In the genomic region with DNA sequence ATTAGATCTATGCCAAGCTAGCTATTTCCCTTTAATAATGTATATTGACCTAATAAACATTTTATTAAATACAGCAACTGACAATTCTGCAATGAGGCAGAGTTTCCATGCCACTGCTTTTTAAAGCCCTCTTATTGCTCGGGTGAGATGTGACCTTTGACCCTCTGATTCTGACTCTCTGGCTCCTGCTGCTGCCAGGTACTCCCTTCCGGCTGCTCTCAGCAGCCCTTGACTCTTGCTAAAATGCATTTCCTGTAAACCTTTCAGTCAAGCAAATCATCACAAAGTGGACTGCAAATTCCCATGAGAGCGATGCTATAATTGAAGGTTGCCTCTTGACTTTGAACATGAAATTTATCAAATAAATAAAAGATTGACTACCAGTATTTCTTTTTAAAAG, we compare ENCODE assay signal across 16 mouse cellular contexts. TPM values are rescaled to one million over a fixed set of nuclear protein-coding genes. Genes with fewer than 3 reads are reported as not detected.
A peak's percentile ranks its signal among the peaks of the same experiment; 100 is the strongest.
DNase-seq lines count a peak whose midpoint lies in the region; ATAC-seq lines count a peak whose summit lies in the region.
"Had no signal": no experiment of that assay in that cellular context is flagged by ENCODE, and none has a peak within 500 bp of the region (broad histone marks: within the 10 kb centered on the region; RNA-seq: fewer than 3 reads in every experiment).

No protein-coding gene starts in this region.

- no peaks in the 10 kb centered on the region for H3K36me3 ChIP-seq in midbrain, embryonic 13.5 days
- H3K36me3 ChIP-seq: embryonic facial prominence, embryonic 12.5 days; embryonic facial prominence, embryonic 15.5 days; forebrain, embryonic 15.5 days; hindbrain, embryonic 12.5 days; hindbrain, embryonic 15.5 days had no signal

- H3K4me1 ChIP-seq in midbrain, embryonic 13.5 days (replicated peaks): no peaks in the 10 kb centered on the region
- H3K4me1 ChIP-seq: embryonic facial prominence, embryonic 12.5 days; embryonic facial prominence, embryonic 15.5 days; forebrain, embryonic 15.5 days; hindbrain, embryonic 12.5 days; hindbrain, embryonic 15.5 days had no signal

- H3K9ac ChIP-seq in midbrain, embryonic 13.5 days (replicated peaks): no peak overlapping the region
- H3K9ac ChIP-seq: embryonic facial prominence, embryonic 12.5 days; embryonic facial prominence, embryonic 15.5 days; forebrain, embryonic 15.5 days; hindbrain, embryonic 12.5 days; hindbrain, embryonic 15.5 days had no signal

- ATAC-seq in midbrain, embryonic 13.5 days: no peak
- ATAC-seq: forebrain, embryonic 15.5 days; intestine, postnatal 0 days had no signal

- WGBS in midbrain, embryonic 13.5 days: 47% methylated on average over 3 of the region's 3 CpGs

- H3K27ac ChIP-seq in midbrain, embryonic 13.5 days: no peak overlapping the region
- H3K27ac ChIP-seq: embryonic facial prominence, embryonic 12.5 days; embryonic facial prominence, embryonic 15.5 days; forebrain, embryonic 15.5 days; hindbrain, embryonic 12.5 days; hindbrain, embryonic 15.5 days had no signal

- H3K4me2 ChIP-seq in midbrain, embryonic 13.5 days (replicated peaks): no peak overlapping the region
- H3K4me2 ChIP-seq: embryonic facial prominence, embryonic 12.5 days; embryonic facial prominence, embryonic 15.5 days; forebrain, embryonic 15.5 days; heart, embryonic 11.5 days; hindbrain, embryonic 12.5 days; hindbrain, embryonic 15.5 days had no signal

- H3K9me3 ChIP-seq in midbrain, embryonic 13.5 days: no peaks in the 10 kb centered on the region
- H3K9me3 ChIP-seq: embryonic facial prominence, embryonic 12.5 days; embryonic facial prominence, embryonic 15.5 days; forebrain, embryonic 15.5 days; hindbrain, embryonic 12.5 days; hindbrain, embryonic 15.5 days had no signal

- H3K27me3 ChIP-seq in midbrain, embryonic 13.5 days: no peaks in the 10 kb centered on the region
- H3K27me3 ChIP-seq: embryonic facial prominence, embryonic 12.5 days; embryonic facial prominence, embryonic 15.5 days; forebrain, embryonic 15.5 days; hindbrain, embryonic 12.5 days; hindbrain, embryonic 15.5 days had no signal

- H3K4me3 ChIP-seq in midbrain, embryonic 13.5 days (replicated peaks): no peak overlapping the region
- H3K4me3 ChIP-seq: embryonic facial prominence, embryonic 12.5 days; embryonic facial prominence, embryonic 15.5 days; forebrain, embryonic 15.5 days; hindbrain, embryonic 12.5 days; hindbrain, embryonic 15.5 days had no signal

- peak; percentile 26 for DNase-seq in embryo, embryonic 10 days (ENCODE audit: low spot score)
- DNase-seq in embryo, embryonic 11 days: no peak
- DNase-seq in kidney, adult 9 months: peak; percentile 5
- DNase-seq in kidney, postnatal 10 days: no peak
- peak; percentile 26 for DNase-seq in mesoderm, embryonic 11.5 days (ENCODE audit: low read depth, low spot score)
- DNase-seq: adrenal gland, postnatal 10 days; adrenal gland, postnatal 36 days; gastrocnemius, postnatal 25 days had no signal

RNA-seq across cellular contexts. Expression of a gene that starts 13.8 kb away (rescaled TPM):
- 11.4 and 12.8 TPM in 2 replicates for polyA plus RNA-seq in midbrain, embryonic 13.5 days (2015; fragmentation: Nextera tagmentation; extraction: Ambion mirVana)

Comparison
In these comparisons a context has a peak if more than half of its experiments do, and no peak if none do; other contexts are left out.
1. DNase-seq: peak in embryo, embryonic 10 days (single experiment), kidney, adult 9 months (single experiment) and mesoderm, embryonic 11.5 days (single experiment); none in embryo, embryonic 11 days (single experiment) and kidney, postnatal 10 days (single experiment).